Mouse (Mus musculus) spleen, postnatal 4 days (tissue): Measurements from ENCODE around the gene D430042O09Rik.

Experiments
- DNase-seq, 2 experiments: peaks; one replicate each; pipeline ENCODE4 v3.0.0; 2022; ENCODE audit warnings: low spot score in 2 of 2

D430042O09Rik gene

DNA sequence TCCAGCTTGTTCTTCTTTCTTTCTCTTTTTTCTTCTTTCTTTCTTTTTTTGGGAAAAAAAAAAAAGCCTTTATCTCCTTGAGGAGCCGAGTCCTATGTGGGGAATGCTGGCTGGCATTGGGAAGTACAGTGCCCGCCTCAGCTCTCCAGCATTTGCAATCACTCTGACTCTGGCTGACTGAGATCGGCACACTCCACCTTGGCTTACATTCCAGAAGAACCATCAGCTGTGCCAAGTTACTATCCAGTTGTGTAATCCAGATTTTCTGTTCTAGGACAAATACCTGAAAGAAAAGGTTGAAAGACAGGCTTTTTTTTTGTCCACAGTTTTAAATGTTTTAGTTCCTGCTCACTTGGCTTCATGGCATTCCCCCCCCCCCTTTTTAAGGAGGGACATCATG is 100.5 kb downstream of the D430042O09Rik start:
- no peak for DNase-seq

DNA sequence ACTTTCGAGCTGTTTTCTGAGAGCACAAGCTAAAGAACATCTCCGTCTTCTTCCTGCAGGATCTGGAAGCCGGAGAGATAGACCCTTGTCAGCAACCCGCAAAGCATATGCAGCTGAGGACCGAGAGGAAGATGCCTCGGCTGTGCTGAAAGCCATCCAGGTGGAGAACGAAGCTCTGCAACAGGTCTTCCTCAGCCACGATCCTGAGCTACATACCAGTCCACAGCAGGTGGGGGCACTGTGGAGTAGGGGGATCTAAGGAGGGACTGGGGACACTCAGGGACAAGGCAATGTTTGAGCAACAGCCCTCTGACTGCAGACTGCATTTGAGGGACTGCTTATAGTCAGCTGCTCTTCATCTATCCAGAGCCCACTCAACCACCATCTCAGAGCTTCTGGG is 105.0 kb downstream of the D430042O09Rik start:
- no peak for DNase-seq

DNA sequence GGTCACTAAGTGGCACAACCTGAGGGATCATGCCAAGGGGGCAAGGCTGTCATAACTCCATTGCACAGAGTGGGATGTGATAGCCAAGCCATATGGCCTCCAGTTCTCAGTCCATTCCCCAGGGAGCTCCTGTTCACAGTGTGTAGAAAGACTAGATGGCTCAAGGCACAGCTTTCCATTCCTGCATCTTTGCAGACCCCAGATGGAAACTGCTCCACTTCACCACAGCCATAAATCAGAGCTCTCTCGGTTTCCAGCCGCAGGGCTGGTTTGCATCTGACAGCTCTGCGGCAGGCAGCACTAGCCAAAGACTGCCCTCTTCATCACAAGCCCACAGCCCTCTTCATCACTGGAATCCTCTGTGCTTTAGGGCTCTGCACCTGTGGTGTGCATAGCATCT is 108.0 kb downstream of the D430042O09Rik start:
- DNase-seq = no peak

DNA sequence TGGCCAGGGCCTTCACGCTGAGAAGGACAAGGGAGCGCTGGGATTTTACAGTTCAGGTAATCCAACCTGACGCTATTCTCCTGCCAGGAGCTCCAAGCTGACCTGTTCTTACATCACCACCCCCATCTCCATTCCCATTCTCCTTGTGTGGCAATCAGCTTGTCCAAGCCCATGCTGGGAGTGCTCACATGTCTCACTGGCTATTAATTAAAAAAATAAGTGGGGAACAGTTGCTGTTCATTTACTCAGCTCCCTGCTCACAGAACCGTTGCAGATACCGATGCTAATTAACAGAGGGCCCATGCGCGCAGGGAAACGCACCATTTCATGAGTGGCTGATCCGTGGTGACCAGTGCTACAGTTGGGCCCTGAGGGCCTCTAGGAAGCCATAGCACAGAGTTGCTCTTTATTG is 110.6 kb downstream of the D430042O09Rik start:
- no peak for DNase-seq

DNA sequence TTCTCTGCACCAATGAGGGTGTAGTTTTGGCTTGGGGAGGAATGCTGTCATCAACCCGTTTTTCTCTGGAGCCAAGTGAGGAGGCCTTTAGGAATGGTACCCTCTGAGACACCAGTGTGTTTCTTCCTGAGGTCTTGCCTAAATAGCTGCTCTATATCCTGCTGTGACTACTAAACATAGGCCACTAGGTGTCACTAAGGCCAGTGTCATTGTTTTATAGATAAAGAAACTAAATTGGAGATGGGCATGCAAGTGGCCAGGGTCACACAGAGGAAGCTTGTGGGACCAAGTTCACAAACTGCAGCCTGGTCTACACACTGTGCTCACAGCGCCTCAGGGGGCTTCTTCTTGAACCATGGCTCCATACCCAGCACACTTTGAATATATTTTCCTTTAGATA is 112.5 kb downstream of the D430042O09Rik start:
- DNase-seq = no peak

DNA sequence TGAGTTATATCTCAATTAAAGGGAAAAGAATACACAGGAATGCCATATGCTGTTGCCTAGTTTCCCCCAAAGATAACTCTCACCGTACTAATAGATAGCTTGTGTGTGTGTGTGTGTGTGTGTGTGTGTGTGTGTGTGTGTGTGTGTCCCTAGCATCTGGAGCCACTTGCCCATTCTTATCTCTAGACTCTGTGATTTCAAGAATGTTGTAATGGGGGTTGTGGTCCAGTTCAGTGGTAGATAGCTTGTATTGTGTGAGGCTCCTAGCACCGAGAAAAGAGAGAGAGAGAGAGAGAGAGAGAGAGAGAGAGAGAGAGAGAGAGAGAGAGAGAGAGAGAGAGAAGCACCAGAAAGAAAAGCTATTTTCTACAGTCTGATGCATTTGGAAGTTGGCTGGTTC is 118.7 kb downstream of the D430042O09Rik start:
- no peak for DNase-seq

DNA sequence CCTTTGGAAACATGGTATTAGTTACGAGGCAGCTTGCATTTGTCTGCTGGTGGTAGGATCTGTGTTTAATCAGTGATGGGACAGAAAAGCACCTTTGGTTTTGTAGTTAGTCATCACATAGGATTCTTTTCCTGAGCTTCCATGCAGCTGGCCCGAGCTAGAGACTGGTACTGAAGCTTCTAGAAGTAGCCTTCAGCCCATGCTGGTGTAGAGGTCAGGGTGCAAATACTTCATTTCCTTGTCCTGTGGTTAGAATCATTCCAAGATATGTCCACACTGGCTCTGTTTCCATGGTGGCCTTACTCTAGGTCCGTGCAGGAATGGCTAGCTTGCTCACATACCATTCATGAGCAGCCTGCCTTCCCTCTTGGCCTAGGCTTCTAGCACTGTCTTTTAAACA is 119.2 kb downstream of the D430042O09Rik start:
- no peak for DNase-seq

DNA sequence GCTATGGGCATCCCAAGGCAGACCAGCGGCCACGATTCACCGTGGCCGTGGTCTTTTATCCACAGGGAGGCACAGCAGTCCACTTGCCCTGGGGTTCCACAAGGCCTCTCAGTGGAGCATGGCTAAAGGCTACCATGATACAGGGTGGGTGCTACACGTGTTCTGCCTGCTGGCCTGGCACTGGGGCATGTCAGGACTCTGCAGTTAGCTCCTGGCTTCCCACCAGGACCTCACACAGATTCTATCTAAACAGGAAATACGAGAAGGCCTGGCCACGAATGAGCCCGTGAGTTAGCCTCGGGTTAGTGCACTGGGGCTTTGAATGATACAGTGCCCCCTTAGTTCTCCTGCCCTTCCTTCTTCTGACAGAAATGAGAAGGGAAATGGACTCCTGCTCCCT is 119.7 kb downstream of the D430042O09Rik start:
- DNase-seq = no peak

DNA sequence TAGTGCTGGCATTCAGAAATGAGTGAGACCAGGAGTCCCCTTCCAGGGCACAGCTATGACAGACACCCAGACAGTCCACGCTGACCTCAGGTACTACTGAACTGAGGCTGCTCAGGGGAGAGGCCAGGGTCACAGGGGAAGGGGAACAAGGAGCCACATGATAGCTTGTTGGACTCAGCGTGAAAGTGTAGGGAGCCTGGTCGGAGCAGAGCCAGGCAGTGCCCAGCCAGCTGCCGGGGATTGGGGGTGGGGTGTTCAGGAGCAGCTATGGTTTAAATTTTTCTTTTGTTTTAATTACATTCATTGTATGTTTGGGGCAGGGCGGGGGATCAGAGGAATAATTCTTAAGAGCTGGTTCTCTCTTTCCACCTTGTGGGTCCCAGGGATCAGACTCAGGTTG is 120.9 kb downstream of the D430042O09Rik start:
- no peak for DNase-seq

DNA sequence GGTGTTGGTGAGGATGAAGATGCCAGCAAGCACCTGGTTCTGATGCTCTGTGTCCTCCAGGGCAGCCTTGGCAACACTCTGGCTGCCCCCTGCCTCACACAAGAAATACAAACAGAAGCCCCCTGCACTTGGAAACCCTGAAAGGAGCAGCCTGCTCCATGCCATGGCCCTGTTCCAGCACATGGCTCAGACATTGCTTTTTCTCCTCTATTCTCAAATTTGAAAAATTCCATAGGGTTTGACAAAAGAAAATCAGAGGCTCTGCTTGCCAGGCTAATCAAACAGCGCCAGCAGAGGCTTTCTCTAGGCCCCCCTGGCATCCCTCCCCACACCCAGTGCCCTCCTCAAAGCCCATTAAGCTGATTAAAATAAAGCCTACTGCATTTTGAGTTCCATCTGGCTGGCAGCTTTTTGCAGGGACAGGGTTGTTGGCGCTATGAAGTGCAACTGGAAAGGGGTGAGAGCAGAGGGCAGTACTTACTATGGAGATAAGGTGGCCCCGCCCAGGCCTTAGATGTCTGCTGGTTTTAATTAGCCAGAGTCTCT is 121.5 kb downstream of the D430042O09Rik start:
- DNase-seq = no peak

DNA sequence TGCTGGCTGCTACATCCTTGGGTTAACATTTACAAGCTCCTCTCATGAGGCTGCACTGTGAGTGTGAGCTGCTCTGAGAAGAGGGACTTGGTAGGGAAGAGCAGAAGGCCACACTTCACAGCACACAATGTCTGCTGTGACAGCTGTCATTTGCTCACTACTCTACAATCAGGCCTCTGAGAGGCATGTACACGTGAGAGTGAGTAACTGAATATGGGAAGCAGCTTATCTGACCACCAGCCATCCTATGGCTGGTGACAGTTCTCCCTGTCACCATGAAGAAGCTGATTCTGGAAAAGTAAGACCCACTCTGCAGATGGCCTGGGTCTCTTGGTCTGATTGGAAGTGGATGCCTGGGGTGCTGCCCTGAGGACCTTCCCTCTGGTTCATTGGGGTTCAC is 125.1 kb downstream of the D430042O09Rik start:
- no peak for DNase-seq

DNA sequence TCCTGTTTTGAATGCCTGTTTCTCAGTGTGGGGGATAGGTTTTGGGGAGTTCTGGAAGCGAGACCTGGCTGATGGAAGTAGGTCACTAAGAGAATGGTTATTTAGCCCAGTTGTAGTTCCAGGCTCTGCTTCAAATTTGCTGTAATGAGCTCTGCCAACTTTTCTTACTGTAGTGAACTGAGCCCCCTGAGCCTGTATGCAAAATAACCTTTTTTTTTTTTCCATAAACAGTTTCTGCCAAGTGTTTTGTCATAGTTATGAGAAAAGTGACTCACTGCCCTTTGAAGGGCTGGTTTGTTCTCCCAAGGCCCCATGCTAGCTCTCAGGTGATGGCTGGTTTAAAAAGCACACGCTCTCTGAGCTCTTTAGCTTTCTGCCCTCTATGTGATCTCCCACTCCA is 125.8 kb downstream of the D430042O09Rik start:
- DNase-seq = no peak

DNA sequence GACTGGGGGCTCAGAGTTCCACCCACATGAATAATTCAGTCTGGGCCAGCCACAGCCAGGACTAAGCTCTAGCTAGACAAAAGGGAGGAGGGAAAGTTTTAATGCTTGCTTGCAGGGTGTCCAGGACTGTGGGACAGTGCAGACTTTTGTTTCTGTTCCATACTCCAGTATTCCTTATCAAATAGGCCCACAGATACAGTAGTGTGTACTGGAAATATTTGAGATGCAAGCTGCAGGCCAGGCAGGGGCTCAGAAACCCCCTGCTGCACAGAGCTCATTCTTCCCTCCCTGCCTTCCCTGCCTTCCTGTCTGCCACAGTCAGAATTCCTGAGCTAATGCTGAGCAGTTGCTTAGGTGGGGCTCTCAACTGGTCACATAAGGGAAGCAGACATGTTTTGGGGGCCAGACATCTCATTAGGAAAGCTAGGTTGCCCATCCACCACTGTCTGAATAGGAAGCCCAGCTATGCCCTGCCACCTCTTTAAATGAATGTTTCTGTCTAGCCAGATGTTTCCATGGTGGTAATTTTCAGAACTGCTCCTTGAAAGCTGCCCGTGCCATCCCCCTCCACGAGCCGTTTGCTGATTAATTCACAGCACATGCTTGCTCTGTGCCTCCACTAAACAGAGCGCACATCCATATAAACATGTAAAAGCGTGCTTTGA is 130.5 kb downstream of the D430042O09Rik start:
- DNase-seq = no peak

DNA sequence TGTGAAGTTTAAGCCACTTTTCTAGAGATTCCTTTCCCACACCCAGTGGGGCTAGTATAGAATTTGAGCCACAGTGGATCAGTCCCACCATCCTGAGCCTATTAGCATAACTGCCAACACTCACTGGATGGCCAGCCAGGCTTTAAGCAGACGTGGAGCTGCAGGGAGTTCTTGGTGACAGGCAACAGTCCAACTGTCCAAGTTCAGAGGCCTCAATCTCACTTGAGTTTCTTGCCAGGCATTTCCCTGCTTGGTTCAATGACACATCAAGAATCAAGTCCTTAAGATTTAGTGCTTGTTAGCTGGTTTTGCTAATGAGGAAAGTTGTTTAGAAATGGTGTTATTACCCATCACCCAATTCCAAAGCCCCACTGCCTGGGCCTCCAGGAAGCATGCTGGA is 137.9 kb downstream of the D430042O09Rik start:
- no peak for DNase-seq

DNA sequence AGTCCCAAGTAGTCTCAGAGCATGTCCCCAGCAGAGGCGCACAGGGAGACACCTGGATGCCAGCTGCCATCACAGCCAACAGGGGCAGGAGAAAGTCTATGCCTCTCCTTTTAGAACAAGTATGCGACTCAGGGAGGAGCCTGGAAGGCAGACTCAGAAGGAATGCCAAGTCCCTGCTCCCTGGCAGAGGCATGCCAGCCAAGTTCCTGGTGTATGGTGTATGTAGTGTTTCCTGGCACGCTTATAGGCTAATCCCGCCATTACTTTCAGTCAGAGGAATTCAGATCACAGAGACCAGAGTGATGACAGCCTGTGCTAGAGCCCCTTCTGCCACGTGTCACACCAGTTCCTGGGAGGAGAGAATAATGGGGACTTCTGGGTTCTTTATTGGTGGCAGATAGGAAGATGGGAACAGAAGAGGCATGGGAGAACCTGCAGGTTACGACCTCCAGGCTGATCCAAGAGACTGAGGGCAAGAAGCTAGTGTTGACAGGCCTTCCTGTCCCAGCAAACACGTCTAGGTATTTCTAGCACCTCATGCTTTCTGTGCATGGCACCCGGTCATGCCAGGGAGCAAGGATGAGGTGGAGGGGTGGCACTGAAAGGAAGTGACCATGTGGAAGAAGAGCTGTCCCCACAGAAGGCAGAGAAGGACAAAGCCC is 139.3 kb downstream of the D430042O09Rik start:
- no peak for DNase-seq

DNA sequence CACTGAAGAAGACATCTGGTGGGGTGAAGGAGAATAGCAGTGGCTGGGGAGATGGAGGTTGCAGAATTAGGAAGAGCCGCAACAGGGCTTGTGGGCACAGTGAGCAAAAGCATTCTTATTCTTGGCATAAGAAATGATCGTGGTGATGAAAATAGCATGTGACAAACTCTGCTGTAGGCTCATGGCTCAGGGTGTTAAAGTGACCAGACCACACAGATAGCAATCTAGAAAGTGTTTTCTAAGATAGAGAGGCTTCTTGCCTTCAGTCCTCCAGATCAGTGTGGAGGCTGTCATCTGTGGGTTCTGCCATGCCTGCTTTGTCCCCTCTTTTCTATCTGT is 139.8 kb downstream of the D430042O09Rik start:
- DNase-seq = no peak

DNA sequence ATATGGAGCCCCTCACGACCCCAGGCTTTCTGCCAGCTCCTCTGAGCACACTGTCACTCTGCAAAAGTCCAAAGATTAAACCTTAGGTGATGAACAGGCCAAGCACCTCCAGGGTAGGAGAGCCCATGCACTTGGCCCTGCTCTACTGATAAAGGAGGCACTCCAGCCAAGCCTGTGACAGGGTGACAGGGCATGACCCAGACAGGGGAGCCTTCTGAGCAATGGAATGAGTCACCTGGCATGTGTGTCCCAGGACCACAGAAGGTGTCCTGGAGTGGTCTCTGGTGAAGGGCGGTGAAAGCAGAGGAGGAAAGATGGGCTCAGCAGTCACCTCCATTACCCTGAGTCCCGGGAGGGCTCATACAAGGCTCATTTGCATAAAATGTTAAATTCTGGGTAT is 151.9 kb downstream of the D430042O09Rik start:
- no peak for DNase-seq

DNA sequence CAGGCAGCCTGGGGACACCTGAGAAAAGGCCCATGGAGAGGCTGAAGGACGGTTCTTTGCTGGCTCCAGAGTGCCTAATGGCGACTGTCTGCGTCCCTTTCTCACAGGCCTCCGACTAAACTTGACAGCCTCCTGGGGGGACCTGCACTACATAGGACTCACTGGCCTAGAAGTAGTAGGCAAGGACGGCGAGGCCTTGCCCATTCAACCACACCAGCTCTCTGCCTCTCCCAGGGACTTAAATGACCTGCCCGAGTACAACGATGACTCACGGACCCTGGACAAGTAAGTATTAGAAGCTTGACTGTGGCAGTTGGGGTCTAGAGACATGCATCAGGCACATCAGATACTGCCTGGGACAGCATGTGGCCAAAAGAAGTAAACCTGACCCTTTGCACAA is 152.7 kb downstream of the D430042O09Rik start:
- no peak for DNase-seq

DNA sequence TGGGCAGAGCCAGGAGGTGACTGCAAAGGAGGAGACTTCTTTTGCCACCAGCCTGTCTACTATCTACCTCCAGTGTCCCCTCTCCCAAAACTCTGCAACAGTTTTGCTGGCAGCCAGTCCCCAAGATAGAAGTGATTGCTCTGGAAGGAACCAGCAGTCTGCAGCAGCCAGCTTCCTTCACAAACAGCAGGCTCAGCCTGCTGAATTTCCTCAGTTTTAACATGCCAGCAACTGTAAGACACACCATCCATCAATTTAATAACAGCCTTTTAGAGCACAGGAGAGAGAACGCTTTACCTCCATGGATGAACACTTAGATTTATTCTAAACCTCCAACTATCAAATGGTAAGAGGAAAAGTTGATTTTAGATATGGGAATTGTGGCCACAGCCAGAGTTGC is 156.3 kb downstream of the D430042O09Rik start:
- no peak for DNase-seq

DNA sequence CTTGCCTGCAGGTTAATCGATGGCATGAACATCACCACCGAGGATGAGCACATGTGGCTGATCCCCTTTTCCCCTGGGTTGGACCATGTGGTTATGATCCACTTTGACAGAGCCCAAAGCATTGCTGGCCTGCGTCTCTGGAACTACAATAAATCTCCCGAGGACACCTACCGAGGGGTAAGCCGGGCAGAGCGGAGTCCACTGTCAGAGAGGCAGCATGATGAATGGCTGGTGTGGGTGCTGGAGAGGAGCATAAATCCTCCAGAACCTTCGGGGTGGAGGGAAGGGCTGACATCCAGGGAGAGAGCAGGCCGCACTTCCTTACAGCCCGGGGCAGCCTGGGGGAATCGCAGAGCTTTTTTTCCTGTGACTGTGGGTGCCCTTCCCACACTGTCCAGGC is 157.5 kb downstream of the D430042O09Rik start:
- no peak for DNase-seq

DNA sequence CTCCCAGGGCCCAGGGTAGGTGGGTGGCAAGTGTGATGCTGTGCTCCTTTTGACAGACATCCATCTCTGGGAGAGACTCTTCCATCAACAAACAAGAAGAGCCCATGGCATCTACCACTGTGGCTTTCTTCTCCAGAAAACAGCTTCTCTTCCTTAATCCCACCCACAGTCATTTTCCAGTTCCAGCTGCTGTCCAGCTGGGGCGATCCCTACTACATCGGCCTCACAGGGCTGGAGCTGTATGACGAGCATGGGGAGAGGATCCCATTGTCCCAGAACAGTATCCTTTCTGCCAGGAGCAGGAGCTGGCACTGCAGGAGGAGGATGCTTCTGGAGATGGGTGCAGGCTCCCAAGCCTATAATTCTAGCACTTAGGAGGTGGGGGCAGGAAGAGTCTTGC is 160.9 kb downstream of the D430042O09Rik start:
- DNase-seq = no peak

DNA sequence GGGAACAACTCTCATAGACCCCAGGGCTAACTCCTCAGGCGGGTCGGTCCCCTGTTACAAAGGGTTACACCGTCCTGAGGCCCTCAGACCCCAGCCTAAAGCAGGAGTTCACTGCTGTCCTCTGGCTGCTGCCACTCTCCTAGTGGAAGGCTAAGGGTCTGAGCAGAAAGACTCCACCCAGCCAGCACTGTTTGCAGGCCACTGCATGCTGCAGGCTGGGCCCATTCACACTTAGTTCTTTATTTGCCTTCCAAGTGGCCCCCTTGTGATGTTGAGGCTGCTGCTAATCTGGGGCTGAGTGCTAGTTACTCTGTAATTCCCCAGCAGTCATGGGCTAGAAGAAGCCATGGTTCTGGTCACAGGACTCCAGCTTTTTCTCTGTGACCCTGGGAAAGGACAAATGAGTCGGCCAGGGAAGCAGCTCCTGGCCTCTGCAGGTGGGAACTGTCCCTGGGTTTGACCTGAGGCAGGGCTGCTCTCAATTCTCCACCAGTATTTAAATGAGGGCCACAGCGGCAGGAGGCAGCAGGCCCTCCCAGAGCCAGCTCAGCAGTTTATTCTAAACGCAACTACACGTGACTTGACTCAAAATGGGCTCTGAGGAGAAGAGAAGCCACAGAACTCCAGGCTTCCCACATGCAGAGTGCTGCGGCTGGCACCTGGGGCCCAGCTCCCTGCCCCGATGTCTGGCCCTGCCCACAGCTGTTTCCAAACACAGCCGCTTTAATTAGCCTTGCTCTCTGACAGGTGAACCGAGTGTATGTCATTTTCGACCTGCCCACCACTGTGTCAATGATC is 163.9 kb downstream of the D430042O09Rik start:
- DNase-seq = no peak

DNA sequence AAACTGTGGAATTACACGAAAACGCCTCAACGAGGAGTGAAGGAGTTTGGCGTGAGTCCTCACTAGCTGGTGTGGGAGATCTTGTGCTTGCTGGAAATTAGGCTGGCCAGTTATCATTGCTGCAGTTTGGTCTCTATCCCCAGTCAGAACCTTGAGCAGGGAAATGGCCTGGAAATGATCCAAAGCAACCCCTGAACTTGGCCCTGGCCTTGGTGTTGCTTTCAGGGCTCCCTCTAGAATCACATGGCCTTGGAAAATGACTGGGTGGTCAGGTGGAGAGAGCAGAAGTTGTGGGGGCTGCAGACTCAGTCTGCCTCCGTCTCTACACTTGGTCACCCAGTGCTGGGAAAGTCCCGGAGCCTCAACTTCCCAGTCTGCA is 164.5 kb downstream of the D430042O09Rik start:
- no peak for DNase-seq
